Mouse (Mus musculus) embryo, embryonic 10.5 days (tissue): ENCODE measurements around the gene Tmem239.

Source experiments
- DNase-seq: peaks from one replicate; pipeline ENCODE4 v3.0.0-alpha.2; 2015; ENCODE audit warnings: low spot score

The Tmem239 gene

DNA sequence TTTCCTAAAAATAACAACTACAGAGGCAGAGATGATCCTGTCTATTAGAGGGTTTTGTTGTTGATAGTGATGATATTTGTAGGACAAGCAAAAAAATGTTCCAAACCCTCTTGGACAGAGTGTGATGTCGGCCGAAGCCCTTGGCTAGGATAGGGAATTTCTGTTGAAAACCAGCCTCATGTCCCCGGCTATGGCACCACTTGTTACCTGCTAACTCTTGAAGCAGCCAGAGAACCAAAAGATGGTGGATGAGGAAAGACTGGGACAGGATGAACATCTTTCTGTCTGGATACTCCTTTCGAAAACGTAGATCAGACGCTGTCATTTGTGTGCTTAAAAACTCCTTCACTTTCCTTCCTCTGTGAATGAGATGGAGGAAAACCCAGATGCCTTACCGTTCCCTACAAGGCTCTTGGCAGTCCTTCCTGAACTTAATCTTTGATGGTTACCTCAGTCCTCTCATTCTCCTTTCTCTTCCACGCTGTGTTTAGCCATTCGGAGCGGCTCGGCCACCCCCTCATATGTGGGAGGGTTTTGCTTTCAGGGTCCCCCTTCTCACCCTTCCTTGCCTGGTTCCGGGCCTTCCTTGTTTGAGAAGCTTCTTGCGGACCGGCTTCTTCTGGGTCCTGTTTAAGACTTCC, 44.9 kb downstream of the Tmem239 start:
- DNase-seq: no peak

DNA sequence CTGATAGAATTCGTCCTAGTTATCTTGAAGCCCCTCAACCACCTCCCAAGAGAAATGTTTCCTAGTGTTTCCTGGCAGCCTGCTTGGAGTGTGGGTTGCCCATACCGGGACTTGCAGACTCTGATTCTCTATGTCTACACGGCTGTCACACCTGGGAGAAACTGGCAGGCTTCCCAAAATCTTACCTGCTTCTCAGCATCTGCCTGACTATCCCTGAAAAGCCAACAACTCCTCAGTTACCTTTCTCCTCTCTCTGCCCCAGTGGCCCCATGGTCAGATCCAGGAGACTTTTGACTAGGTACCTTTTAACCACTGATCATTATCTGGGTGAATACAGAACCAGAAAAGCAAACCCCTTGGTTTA, 45.4 kb downstream of the Tmem239 start:
- DNase-seq: no peak

DNA sequence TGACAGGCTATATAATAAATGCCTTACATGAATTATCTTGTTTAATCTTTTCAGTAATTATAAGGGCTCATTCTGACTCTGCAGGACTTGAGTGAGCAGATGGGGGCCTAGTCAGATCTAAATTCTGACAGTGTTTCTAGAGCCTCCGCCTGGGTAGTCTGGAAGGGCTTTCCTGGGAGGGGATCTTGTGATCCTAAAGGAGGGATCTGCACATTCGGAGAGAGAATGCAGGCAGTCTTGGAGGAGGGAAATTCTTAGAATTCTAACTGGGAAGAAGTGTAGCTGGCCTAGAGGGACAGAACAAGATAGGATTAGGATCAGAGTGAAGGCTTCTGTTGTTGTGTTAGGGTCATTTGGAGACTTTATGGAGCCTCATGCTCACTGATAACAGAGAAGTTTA, 46.0 kb downstream of the Tmem239 start:
- no peak for DNase-seq

DNA sequence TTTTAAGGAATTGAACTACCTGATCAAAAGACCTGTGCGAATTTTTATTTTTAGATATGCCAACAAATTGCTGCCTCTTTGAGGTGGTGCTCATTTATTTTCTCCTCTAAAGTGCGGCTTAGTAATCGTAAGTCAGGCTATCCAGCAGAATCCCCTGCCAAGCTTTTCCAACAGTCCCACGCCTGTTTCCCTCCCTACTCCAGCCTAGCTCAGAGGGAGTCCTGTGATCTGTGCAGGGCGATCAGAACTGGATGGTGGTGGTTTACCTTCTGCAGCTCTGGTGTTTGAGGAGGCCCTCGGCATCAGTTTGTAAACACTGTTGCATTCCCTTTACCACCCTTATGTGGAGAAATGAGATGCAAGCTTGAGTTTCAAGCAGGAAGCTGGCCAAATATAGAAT, 47.1 kb downstream of the Tmem239 start:
- DNase-seq: no peak

DNA sequence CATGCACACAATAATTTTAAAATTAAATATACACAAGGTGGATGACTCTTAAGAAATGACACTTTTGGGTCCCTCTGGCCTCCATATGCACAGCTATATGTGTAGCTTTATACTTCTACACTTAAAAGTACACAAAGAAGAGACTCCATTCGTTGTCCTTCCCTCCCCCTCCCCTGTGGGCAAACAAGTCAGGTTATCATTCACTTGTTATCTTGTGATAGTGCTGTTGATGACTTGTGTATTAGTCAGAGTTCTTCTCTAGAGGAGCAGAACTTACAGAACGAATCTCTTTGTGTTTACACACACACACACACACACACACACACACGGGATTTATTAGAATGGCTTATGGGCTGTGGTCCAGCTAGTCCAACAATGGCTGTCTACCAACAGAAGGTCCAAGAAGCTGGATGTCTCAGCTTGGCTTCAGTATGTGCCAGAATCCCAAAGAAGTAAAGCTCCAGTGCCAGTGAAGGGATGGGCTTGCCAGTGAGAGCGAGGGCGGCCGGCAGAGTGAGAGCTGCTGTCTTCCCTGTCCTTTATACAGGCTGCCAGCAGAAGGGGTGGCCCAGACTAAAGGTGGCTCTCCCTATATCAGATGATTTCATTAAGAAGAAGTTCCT, 48.6 kb downstream of the Tmem239 start:
- no peak for DNase-seq
